Mouse (Mus musculus): ENCODE measurements around the gene Hoxa11.

GRCm38 (mm10) chr6:52207684-52207976 lies 38.0 kb downstream of the Hoxa11 start:
- TF ChIP-seq ZC3H11A (IDR thresholded peaks at IDR 0.05; ENCODE audit: borderline replicate concordance, low read depth, low read length) (no peak), ZNF384 (IDR thresholded peaks at IDR 0.05; ENCODE audit: low read depth, low read length) (no peak), CHD2 (IDR thresholded peaks at IDR 0.05; ENCODE audit: low read depth, low read length) (no peak)
